Mouse (Mus musculus): ENCODE data around the gene Ahdc1.

- TF ChIP-seq POLR2A (IDR thresholded peaks at IDR 0.05; ENCODE audit: borderline replicate concordance, control insufficient read depth, low read depth, low read length) (no peak), CTCF (IDR thresholded peaks at IDR 0.05; ENCODE audit: control insufficient read depth, insufficient read depth, low read length) (peak; percentile 14; the same call in 1 of the 2 replicates)
These were observed 15.8 kb downstream of the Ahdc1 start for GRCm38 (mm10) chr4:133026826-133027375.
